Mouse (Mus musculus) erythroblast, embryonic 14.5 days (primary cell): ENCODE results near the gene 4932438A13Rik.

Source experiments
- GATA1 ChIP-seq: IDR thresholded peaks from 2 replicates; pipeline ENCODE4 v1.6.1; 2012; ENCODE audit warnings: low read length, inconsistent platforms, mixed read lengths
- TAL1 ChIP-seq: IDR thresholded peaks from 3 replicates; pipeline ENCODE4 v1.6.1; 2012; ENCODE audit warnings: low read length, inconsistent platforms, mixed read lengths

- TF ChIP-seq GATA1, result no peak
- TF ChIP-seq TAL1, result no peak
These were observed 55.4 kb downstream of the 4932438A13Rik start for GRCm38 (mm10) chr3:36918322-36918721.
